Mouse (Mus musculus) CD8-positive naive resting alpha-beta T cell, adult 57 days (primary cell): ENCODE measurements around the gene Wdr83os. TPM values are rescaled to one million over a fixed set of nuclear protein-coding genes. Genes with fewer than 3 reads are reported as not detected.

ENCODE experiments used
- total RNA-seq: library from RNA; stranded (reverse); gene quantifications from one replicate; pipeline ENCODE4 v1.2.4, GENCODE M21; 2023

Wdr83os gene
- total RNA-seq = 52.7 TPM

DNA sequence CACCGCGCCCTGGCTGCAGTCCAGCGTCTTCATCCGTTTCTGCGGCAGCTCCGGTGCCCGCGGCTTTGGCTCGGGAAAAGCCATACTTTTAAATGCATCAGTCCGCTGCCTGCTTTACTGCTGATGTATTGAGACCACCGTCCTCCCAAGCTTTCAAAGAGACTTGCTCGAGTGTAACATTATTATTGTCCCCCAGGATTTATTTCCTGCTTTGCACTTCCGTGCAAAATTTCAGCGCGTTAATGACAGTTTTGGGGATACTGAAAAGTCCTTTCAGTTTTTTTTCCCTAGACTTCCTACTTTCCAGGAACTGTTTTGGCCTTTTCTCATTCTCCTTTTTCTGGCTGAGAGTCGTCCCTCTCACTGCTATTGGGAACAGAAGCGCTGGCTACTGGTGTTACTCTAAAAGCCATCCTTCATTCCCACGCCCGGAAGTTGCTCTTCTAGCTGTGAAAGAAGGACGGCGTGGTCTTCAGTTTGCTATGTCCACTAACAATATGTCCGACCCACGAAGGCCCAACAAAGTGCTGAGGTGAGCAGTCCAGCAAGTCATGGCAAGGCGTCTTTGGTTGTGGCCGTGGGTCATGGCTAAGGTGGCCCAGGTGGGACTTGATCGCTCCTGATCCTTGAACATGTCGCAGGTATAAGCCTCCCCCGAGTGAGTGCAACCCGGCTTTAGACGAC lies at the start of gene Wdr83os:
Gene Wdr83os (plus strand): TSS at position 209 of the 684 bp plus-strand sequence.

GRCm38 (mm10) chr8:85036718-85037365 lies 43.7 kb upstream of the Wdr83os start, which contains the start of gene Tnpo2:
Gene Tnpo2, plus strand, starts transcription at chr8:85036915.

DNA sequence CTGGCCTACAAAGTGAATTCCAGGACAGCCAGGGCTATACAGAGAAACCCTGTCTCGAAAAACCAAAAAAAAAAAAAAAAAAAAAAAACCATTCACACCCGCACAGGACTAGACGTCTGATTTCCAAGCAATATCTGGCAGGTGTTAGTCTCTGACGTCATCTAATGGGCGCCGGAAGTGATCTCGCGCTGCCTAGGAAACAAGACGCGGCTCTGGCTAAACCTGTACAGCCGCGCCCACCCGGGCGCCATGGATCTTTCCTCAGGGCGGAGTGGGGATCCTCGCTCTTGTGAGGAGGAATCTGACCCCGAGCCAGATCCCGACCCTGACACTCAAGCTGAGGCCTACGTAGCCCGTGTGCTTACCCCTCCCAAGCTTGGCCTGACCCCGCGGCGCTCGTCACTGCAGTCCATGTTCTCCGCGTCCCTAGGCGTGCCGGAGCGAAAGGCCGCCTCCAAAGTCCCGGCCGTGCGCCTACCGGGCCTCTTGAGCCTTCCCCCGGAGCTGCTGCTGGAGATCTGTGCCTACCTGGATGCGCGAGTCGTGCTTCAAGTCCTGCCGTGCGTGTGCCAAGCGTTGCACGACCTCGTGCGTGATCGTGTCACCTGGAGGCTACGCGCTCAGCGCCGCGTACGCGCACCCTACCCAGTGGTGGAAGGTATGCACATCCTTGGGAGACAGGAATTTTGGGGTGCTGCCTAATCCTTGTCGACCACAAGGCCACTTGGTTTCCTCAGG lies 20.5 kb upstream of the Wdr83os start, which contains the start of gene Fbxw9:
Gene Fbxw9 (plus strand): TSS at position 177 of the 738 bp plus-strand sequence.

DNA sequence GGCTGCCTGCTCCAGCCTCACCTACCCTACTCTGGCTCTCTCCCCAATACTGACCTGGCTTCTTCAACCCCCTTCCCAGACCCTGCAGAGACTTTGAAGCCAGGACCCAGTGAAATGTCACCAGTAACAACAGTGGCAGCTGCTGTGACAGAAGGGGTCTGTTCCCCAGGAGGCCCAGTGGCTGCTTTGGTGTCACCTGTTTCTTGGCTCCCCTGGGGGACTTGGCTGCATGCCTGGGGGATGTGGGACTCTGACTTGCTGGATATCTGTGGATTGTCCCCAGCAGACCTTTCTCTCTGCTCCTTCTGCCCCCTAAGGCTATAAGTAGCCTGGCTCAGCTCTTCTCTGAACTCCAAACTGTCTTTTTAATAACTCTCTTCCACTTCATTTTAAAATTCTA lies 12.6 kb upstream of the Wdr83os start, which contains the start of gene Gm5741:
Gene Gm5741 (minus strand): TSS at position 1 of the 400 bp plus-strand sequence.

GRCm38 (mm10) chr8:85071514-85072281 lies 8.8 kb upstream of the Wdr83os start, which contains the start of gene Dhps:
Gene Dhps, plus strand, starts transcription at chr8:85071757.

GRCm38 (mm10) chr8:85081216-85081555 lies 646 bp downstream of the Wdr83os start, which contains the start of gene Wdr83:
Gene Wdr83, minus strand, starts transcription at chr8:85081306.

GRCm38 (mm10) chr8:85083108-85083813 lies 2.7 kb downstream of the Wdr83os start, which contains the start of gene Man2b1:
Gene Man2b1, plus strand, starts transcription at chr8:85083270.

GRCm38 (mm10) chr8:85122995-85123394 lies 42.5 kb downstream of the Wdr83os start, which contains the start of gene Zfp791:
Gene Zfp791, minus strand, starts transcription at chr8:85123095.

Other genes starting within 250 kb of the Wdr83os start
- gene Gadd45gip1, start 249.2 kb upstream of the Wdr83os start, total RNA-seq = 18.2 TPM
- 63.9 TPM for gene Rad23a, start 240.1 kb upstream of the Wdr83os start, total RNA-seq
- gene Calr, start 233.8 kb upstream of the Wdr83os start, total RNA-seq = 412 TPM
- 72.0 TPM for gene Farsa, start 223.8 kb upstream of the Wdr83os start, total RNA-seq
- 2.4 TPM for gene Syce2, start 208.6 kb upstream of the Wdr83os start, total RNA-seq
- gene Gcdh, start 186.8 kb upstream of the Wdr83os start, total RNA-seq = 26.5 TPM
- gene Klf1, start 178.8 kb upstream of the Wdr83os start, total RNA-seq = not detected
- gene Dnase2a, start 172.2 kb upstream of the Wdr83os start, total RNA-seq = 10.5 TPM
- gene Mast1, start 143.4 kb upstream of the Wdr83os start, total RNA-seq = 0.09 TPM
- gene Rtbdn, start 133.7 kb upstream of the Wdr83os start, total RNA-seq = not detected
- not detected for gene Gm49661, start 111.3 kb upstream of the Wdr83os start, total RNA-seq
- 33.6 TPM for gene Prdx2, start 111.2 kb upstream of the Wdr83os start, total RNA-seq
- gene Rnaseh2a, start 111.0 kb upstream of the Wdr83os start, total RNA-seq = 47.9 TPM
- gene Junb, start 102.0 kb upstream of the Wdr83os start, total RNA-seq = 1,294 TPM
- gene Hook2, start 90.1 kb upstream of the Wdr83os start, total RNA-seq = 4.6 TPM
- not detected for gene Best2, start 66.2 kb upstream of the Wdr83os start, total RNA-seq
- gene Asna1, start 55.5 kb upstream of the Wdr83os start, total RNA-seq = 64.1 TPM
- gene Trir, start 53.9 kb upstream of the Wdr83os start, total RNA-seq = 173 TPM
- gene Tnpo2, start 43.8 kb upstream of the Wdr83os start, total RNA-seq = 75.7 TPM
- 7.7 TPM for gene Fbxw9, start 20.7 kb upstream of the Wdr83os start, total RNA-seq
- gene Gm5741, start 12.8 kb upstream of the Wdr83os start, total RNA-seq = not detected
- gene Dhps, start 9.0 kb upstream of the Wdr83os start, total RNA-seq = 88.6 TPM
- 13.4 TPM for gene Wdr83, start 566 bp downstream of the Wdr83os start, total RNA-seq
- gene Man2b1, start 2.5 kb downstream of the Wdr83os start, total RNA-seq = 94.9 TPM
- not detected for gene Zfp791, start 42.4 kb downstream of the Wdr83os start, total RNA-seq
- not detected for gene Cks1brt, start 71.2 kb downstream of the Wdr83os start, total RNA-seq
- gene Olfr371, start 145.2 kb downstream of the Wdr83os start, total RNA-seq = not detected
- gene Orc6, start 218.9 kb downstream of the Wdr83os start, total RNA-seq = 39.1 TPM
- 52.4 TPM for gene Vps35, start 219.1 kb downstream of the Wdr83os start, total RNA-seq